In the genomic region with DNA sequence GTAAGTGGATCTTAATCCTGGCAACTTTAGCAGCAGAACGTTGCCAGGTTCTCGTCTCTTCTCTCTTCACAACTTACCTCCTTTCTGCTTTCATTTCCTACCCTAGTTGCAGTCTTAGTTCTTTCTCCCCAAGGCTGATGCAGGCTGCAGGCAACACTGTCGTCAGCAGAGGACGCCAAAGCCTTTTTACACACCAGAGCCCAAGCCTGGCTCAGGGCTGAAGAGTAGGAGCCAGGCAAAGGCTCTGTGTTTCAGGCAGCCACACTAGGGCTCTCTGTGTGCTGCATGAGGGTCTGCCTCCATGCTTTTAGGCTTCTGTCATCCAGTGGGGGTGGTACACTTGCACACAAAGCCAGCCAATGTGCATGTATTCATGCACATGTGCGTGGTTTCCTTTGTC, we compare ENCODE assay signal across 9 mouse cellular contexts. TPM values are rescaled to one million over a fixed set of nuclear protein-coding genes. Genes with fewer than 3 reads are reported as not detected.
DNase-seq lines count a peak whose midpoint lies in the region; ATAC-seq lines count a peak whose summit lies in the region.
"Had no signal": no experiment of that assay in that cellular context is flagged by ENCODE, and none has a peak within 500 bp of the region (broad histone marks: within the 10 kb centered on the region; RNA-seq: fewer than 3 reads in every experiment).

No protein-coding gene starts in this region.

- H3K9ac ChIP-seq in kidney, embryonic 14.5 days (ENCODE audit: low read depth, low read length), result no peak overlapping the region
- no peak overlapping the region for H3K9ac ChIP-seq in embryonic facial prominence, embryonic 15.5 days
- H3K9ac ChIP-seq in midbrain, embryonic 16.5 days (ENCODE audit: low read depth, low read length), result no peak overlapping the region

- H3K4me3 ChIP-seq in kidney, embryonic 14.5 days (ENCODE audit: low read length), result no peak overlapping the region
- H3K4me3 ChIP-seq in embryonic facial prominence, embryonic 15.5 days (replicated peaks), result no peak overlapping the region
- no peak overlapping the region for H3K4me3 ChIP-seq in midbrain, embryonic 16.5 days (ENCODE audit: low read depth, low read length)

- no peaks in the 10 kb centered on the region for H3K36me3 ChIP-seq in kidney, embryonic 14.5 days (ENCODE audit: control insufficient read depth, insufficient read depth, low read length)
- H3K36me3 ChIP-seq in embryonic facial prominence, embryonic 15.5 days, result no peaks in the 10 kb centered on the region
- H3K36me3 ChIP-seq in midbrain, embryonic 16.5 days (ENCODE audit: control insufficient read depth, insufficient read depth, low read length), result no peaks in the 10 kb centered on the region

- no peak for ATAC-seq in kidney, embryonic 14.5 days (ENCODE audit: low FRiP score, low TSS enrichment)
- peak; percentile 69 for ATAC-seq in embryonic facial prominence, embryonic 15.5 days (ENCODE audit: insufficient number of reproducible peaks, low FRiP score, low TSS enrichment, low read depth)
- ATAC-seq in midbrain, embryonic 16.5 days, result peak; percentile 90
- no peak for ATAC-seq in activated CD4-positive, CD25-positive, alpha-beta regulatory T cell, adult 4 months

- H3K27me3 ChIP-seq in kidney, embryonic 14.5 days (ENCODE audit: control insufficient read depth, insufficient read depth, low read length), result no peaks in the 10 kb centered on the region
- H3K27me3 ChIP-seq in embryonic facial prominence, embryonic 15.5 days, result no peaks in the 10 kb centered on the region
- no peaks in the 10 kb centered on the region for H3K27me3 ChIP-seq in midbrain, embryonic 16.5 days (ENCODE audit: control insufficient read depth, insufficient read depth, low read depth, low read length)

- WGBS in kidney, embryonic 14.5 days, result 40% methylated on average over 5 of the region's 5 CpGs
- 26% methylated on average over 5 of the region's 5 CpGs for WGBS in embryonic facial prominence, embryonic 15.5 days
- WGBS in midbrain, embryonic 16.5 days, result 26% methylated on average over 5 of the region's 5 CpGs

- no peak overlapping the region for H3K27ac ChIP-seq in kidney, embryonic 14.5 days (ENCODE audit: low read depth, low read length)
- H3K27ac ChIP-seq in embryonic facial prominence, embryonic 15.5 days (replicated peaks), result no peak overlapping the region
- H3K27ac ChIP-seq in midbrain, embryonic 16.5 days (ENCODE audit: low read length), result no peak overlapping the region

- DNase-seq in kidney, postnatal 4 days, result peak; percentile 73 to 79
- peak; percentile 67 for DNase-seq in adrenal gland, postnatal 10 days
- DNase-seq in layer of hippocampus, postnatal 10 days (ENCODE audit: low spot score in 2 of 2), result peak; percentile 75 to 82
- no peak for DNase-seq in T-cell, adult 2 months (ENCODE audit: low spot score)

- no peaks in the 10 kb centered on the region for H3K4me1 ChIP-seq in kidney, embryonic 14.5 days (ENCODE audit: control insufficient read depth, insufficient read depth, low read length)
- 0 out of 2 replicates have a peak, but pooled peaks cover 6% of the 10 kb centered on the region for H3K4me1 ChIP-seq in embryonic facial prominence, embryonic 15.5 days
- peaks cover 6% of the 10 kb centered on the region; the same call in 1 of the 2 replicates for H3K4me1 ChIP-seq in midbrain, embryonic 16.5 days (ENCODE audit: control insufficient read depth, insufficient read depth, low read length)

- no peaks in the 10 kb centered on the region for H3K9me3 ChIP-seq in kidney, embryonic 14.5 days (ENCODE audit: control insufficient read depth, low read length)
- H3K9me3 ChIP-seq in embryonic facial prominence, embryonic 15.5 days (replicated peaks), result no peaks in the 10 kb centered on the region
- H3K9me3 ChIP-seq in midbrain, embryonic 16.5 days (replicated peaks; ENCODE audit: control insufficient read depth, low read length, poor library complexity, severe bottlenecking), result no peaks in the 10 kb centered on the region

- no peak overlapping the region for H3K4me2 ChIP-seq in kidney, embryonic 14.5 days (replicated peaks; ENCODE audit: low read depth, low read length)
- no peak overlapping the region for H3K4me2 ChIP-seq in embryonic facial prominence, embryonic 15.5 days (replicated peaks)
- no peak overlapping the region for H3K4me2 ChIP-seq in midbrain, embryonic 16.5 days (ENCODE audit: low read length)

RNA-seq across cellular contexts. Expression of gene Loxl1, which starts 17.3 kb away (rescaled TPM):
- 26.0 and 27.0 TPM in 2 replicates for polyA plus RNA-seq in kidney, embryonic 14.5 days (2014; fragmentation: Nextera tagmentation; extraction: Ambion mirVana)
- total RNA-seq in adrenal gland, postnatal 10 days (2021), result 10 to 100 TPM; 49.1 to 49.2 TPM
- polyA plus RNA-seq in embryonic facial prominence, embryonic 15.5 days (2015; fragmentation: Nextera tagmentation; extraction: Ambion mirVana), result 89.8 and 92.4 TPM in 2 replicates
- total RNA-seq in layer of hippocampus, postnatal 10 days (2021), result 1 to 10 TPM; 5.0 to 5.7 TPM
- polyA plus RNA-seq in midbrain, embryonic 16.5 days (2015; fragmentation: Nextera tagmentation; extraction: Ambion mirVana), result 4.8 and 5.1 TPM in 2 replicates
- not detected for polyA plus RNA-seq in activated CD4-positive, CD25-positive, alpha-beta regulatory T cell, adult 4 months (2017; shearing (Covaris generic))

RNA-seq across cellular contexts. Expression of gene Tbc1d21, which starts 40.0 kb away (rescaled TPM):
- not detected in 2 replicates for polyA plus RNA-seq in kidney, embryonic 14.5 days (2014; fragmentation: Nextera tagmentation; extraction: Ambion mirVana)
- total RNA-seq in adrenal gland, postnatal 10 days (2021), result not detected
- polyA plus RNA-seq in embryonic facial prominence, embryonic 15.5 days (2015; fragmentation: Nextera tagmentation; extraction: Ambion mirVana), result not detected in 2 replicates
- not detected for total RNA-seq in layer of hippocampus, postnatal 10 days (2021)
- not detected in 2 replicates for polyA plus RNA-seq in midbrain, embryonic 16.5 days (2015; fragmentation: Nextera tagmentation; extraction: Ambion mirVana)
- not detected for polyA plus RNA-seq in activated CD4-positive, CD25-positive, alpha-beta regulatory T cell, adult 4 months (2017; shearing (Covaris generic))
- total RNA-seq: left cerebral cortex, adult 8-10 months had no signal

Comparison
In these comparisons a context has a peak if more than half of its experiments do, and no peak if none do; other contexts are left out.
1. ATAC-seq: peak in embryonic facial prominence, embryonic 15.5 days (single experiment) and midbrain, embryonic 16.5 days (single experiment); none in kidney, embryonic 14.5 days (single experiment) and activated CD4-positive, CD25-positive, alpha-beta regulatory T cell, adult 4 months (single experiment).